In the genomic region with DNA sequence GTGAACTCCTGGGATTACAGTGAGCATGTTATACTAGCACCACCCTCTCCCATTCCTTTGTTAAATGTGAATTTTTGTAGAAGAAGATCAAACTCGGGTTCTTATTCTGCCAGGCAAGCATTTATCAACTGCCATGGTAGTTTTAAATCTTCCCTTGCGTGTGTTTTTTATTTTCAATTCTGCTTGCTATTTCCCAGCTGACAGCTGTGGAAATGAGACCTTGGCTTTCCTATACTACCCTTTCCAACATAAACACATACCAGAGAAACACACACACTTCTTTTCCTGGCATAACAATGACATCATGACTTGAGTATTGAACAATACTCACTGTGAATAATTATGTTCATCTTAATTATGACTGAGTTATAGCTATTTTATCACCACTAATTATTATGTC, we compare ENCODE assay signal across 32 mouse cellular contexts. TPM values are rescaled to one million over a fixed set of nuclear protein-coding genes. Genes with fewer than 3 reads are reported as not detected.
DNase-seq lines count a peak whose midpoint lies in the region; ATAC-seq and TF ChIP-seq lines count a peak whose summit lies in the region.
"Had no signal": no experiment of that assay in that cellular context is flagged by ENCODE, and none has a peak within 500 bp of the region (broad histone marks: within the 10 kb centered on the region; RNA-seq: fewer than 3 reads in every experiment).

No protein-coding gene starts in this region.

- no peaks in the 10 kb centered on the region for H3K36me3 ChIP-seq in heart, embryonic 12.5 days
- no peaks in the 10 kb centered on the region for H3K36me3 ChIP-seq in heart, embryonic 10.5 days
- H3K36me3 ChIP-seq in lung, postnatal 0 days (ENCODE audit: insufficient read depth, low read length): no peaks in the 10 kb centered on the region
- H3K36me3 ChIP-seq in liver, postnatal 0 days (replicated peaks; ENCODE audit: insufficient read depth, low read length): no peaks in the 10 kb centered on the region
- H3K36me3 ChIP-seq: embryonic facial prominence, embryonic 13.5 days had no signal

- H3K4me3 ChIP-seq in heart, embryonic 12.5 days: no peak overlapping the region
- no peak overlapping the region for H3K4me3 ChIP-seq in heart, embryonic 10.5 days
- no peak overlapping the region for H3K4me3 ChIP-seq in lung, postnatal 0 days (ENCODE audit: low read depth, low read length)
- no peak overlapping the region for H3K4me3 ChIP-seq in liver, postnatal 0 days (ENCODE audit: low read depth, low read length)
- H3K4me3 ChIP-seq: embryonic facial prominence, embryonic 13.5 days; heart, adult 2 months had no signal

- H3K9ac ChIP-seq in heart, embryonic 12.5 days: no peak overlapping the region
- no peak overlapping the region for H3K9ac ChIP-seq in lung, postnatal 0 days (replicated peaks; ENCODE audit: low read depth)
- H3K9ac ChIP-seq in liver, postnatal 0 days (replicated peaks): no peak overlapping the region
- H3K9ac ChIP-seq: embryonic facial prominence, embryonic 13.5 days; forebrain, postnatal 0 days; hindbrain, embryonic 14.5 days had no signal

- no peak for TF ChIP-seq CTCF in lung, postnatal 0 days (IDR thresholded peaks at IDR 0.05)
- no peak for TF ChIP-seq CTCF in liver, postnatal 0 days (IDR thresholded peaks at IDR 0.05; ENCODE audit: low read depth)

- H3K9me3 ChIP-seq in heart, embryonic 12.5 days (replicated peaks): no peaks in the 10 kb centered on the region
- no peaks in the 10 kb centered on the region for H3K9me3 ChIP-seq in heart, embryonic 10.5 days
- no peaks in the 10 kb centered on the region for H3K9me3 ChIP-seq in lung, postnatal 0 days (ENCODE audit: low read length)
- H3K9me3 ChIP-seq in liver, postnatal 0 days (ENCODE audit: low read length): no peaks in the 10 kb centered on the region
- H3K9me3 ChIP-seq: embryonic facial prominence, embryonic 13.5 days had no signal

- peak; percentile 30; the same call in 1 of the 2 replicates for TF ChIP-seq EP300 in lung, postnatal 0 days (IDR thresholded peaks at IDR 0.05)
- TF ChIP-seq EP300 in liver, postnatal 0 days (IDR thresholded peaks at IDR 0.05; ENCODE audit: low read depth): no peak

- ATAC-seq in heart, embryonic 12.5 days (ENCODE audit: insufficient number of reproducible peaks, low FRiP score): 0 out of 2 replicates have a peak, but pooled peaks have one; percentile 55
- ATAC-seq in lung, postnatal 0 days: no peak
- ATAC-seq in liver, postnatal 0 days: no peak
- ATAC-seq: forebrain, embryonic 14.5 days; forebrain, postnatal 0 days; hindbrain, postnatal 0 days; inflammation-experienced regulatory T-cells, adult 6 months; intestine, embryonic 16.5 days; Patski had no signal

- no peaks in the 10 kb centered on the region for H3K27me3 ChIP-seq in heart, embryonic 12.5 days (replicated peaks)
- H3K27me3 ChIP-seq in heart, embryonic 10.5 days (ENCODE audit: insufficient read depth, poor library complexity, severe bottlenecking): no peaks in the 10 kb centered on the region
- H3K27me3 ChIP-seq in lung, postnatal 0 days (replicated peaks; ENCODE audit: insufficient read depth, low read length): no peaks in the 10 kb centered on the region
- no peaks in the 10 kb centered on the region for H3K27me3 ChIP-seq in liver, postnatal 0 days (ENCODE audit: insufficient read depth, low read length)
- H3K27me3 ChIP-seq: embryonic facial prominence, embryonic 13.5 days; Patski had no signal

- no peak overlapping the region for H3K27ac ChIP-seq in heart, embryonic 12.5 days (ENCODE audit: poor library complexity, severe bottlenecking)
- no peak overlapping the region for H3K27ac ChIP-seq in heart, embryonic 10.5 days
- H3K27ac ChIP-seq in lung, postnatal 0 days (ENCODE audit: low read length): no peak overlapping the region
- no peak overlapping the region for H3K27ac ChIP-seq in liver, postnatal 0 days (ENCODE audit: low read depth)
- H3K27ac ChIP-seq: embryonic facial prominence, embryonic 13.5 days; heart, adult 2 months; hindbrain, embryonic 14.5 days; hindbrain, postnatal 0 days had no signal

- peaks cover 24% of the 10 kb centered on the region for H3K4me1 ChIP-seq in heart, embryonic 12.5 days (replicated peaks)
- no peaks in the 10 kb centered on the region for H3K4me1 ChIP-seq in heart, embryonic 10.5 days
- no peaks in the 10 kb centered on the region for H3K4me1 ChIP-seq in lung, postnatal 0 days (ENCODE audit: insufficient read depth, low read depth, low read length)
- H3K4me1 ChIP-seq in liver, postnatal 0 days (ENCODE audit: insufficient read depth): no peaks in the 10 kb centered on the region
- H3K4me1 ChIP-seq: embryonic facial prominence, embryonic 13.5 days had no signal

- 40% methylated on average over 2 of the region's 2 CpGs for WGBS in heart, embryonic 12.5 days
- WGBS in heart, embryonic 10.5 days: 62% methylated on average over 2 of the region's 2 CpGs
- 29% methylated on average over 2 of the region's 2 CpGs for WGBS in lung, postnatal 0 days
- 55% methylated on average over 2 of the region's 2 CpGs for WGBS in liver, postnatal 0 days (ENCODE audit: insufficient replicate concordance)

- DNase-seq in heart, embryonic 10.5 days (ENCODE audit: low spot score): no peak
- peak; percentile 39 for DNase-seq in lung, postnatal 0 days (ENCODE audit: low spot score)
- no peak for DNase-seq in lung, postnatal 10 days
- DNase-seq in NIH3T3 (ENCODE audit: low read depth): peak; percentile 72
- DNase-seq in frontal cortex, postnatal 14 days (ENCODE audit: low spot score in 2 of 2): no peak
- no peak for DNase-seq in liver, postnatal 0 days
- DNase-seq: adrenal gland, adult 2 months; adrenal gland, postnatal 14 days; cerebellum, adult 11 months; cerebellum, adult 2 months; cerebellum, adult 9-11 months; cerebellum, postnatal 25 days; forebrain, postnatal 0 days; gastrocnemius, postnatal 25 days; heart, adult 2 months; heart, postnatal 14 days; heart, postnatal 4 days had no signal

- no peak overlapping the region for H3K4me2 ChIP-seq in heart, embryonic 12.5 days
- H3K4me2 ChIP-seq in lung, postnatal 0 days (replicated peaks; ENCODE audit: low read depth, low read length): no peak overlapping the region
- no peak overlapping the region for H3K4me2 ChIP-seq in liver, postnatal 0 days (ENCODE audit: low read depth, low read length)
- H3K4me2 ChIP-seq: embryonic facial prominence, embryonic 13.5 days; heart, embryonic 11.5 days; hindbrain, embryonic 14.5 days had no signal

RNA-seq across cellular contexts. Expression of a gene that starts 14.9 kb away (rescaled TPM):
- polyA plus RNA-seq in heart, embryonic 12.5 days (2016; fragmentation: Nextera tagmentation; extraction: Ambion mirVana): not detected in 2 replicates
- not detected in 2 replicates for polyA plus RNA-seq in heart, embryonic 10.5 days (2016; fragmentation: Nextera tagmentation; extraction: Ambion mirVana)
- polyA plus RNA-seq in lung, postnatal 0 days (2015; fragmentation: Nextera tagmentation; extraction: Ambion mirVana): 0.04 and 0.13 TPM in 2 replicates
- polyA plus RNA-seq in liver, postnatal 0 days (2015; fragmentation: Nextera tagmentation; extraction: Ambion mirVana): not detected in 2 replicates
- polyA plus RNA-seq: adrenal gland, adult 2 months; cerebellum, adult 2 months; embryonic facial prominence, embryonic 13.5 days; forebrain, embryonic 11.5 days; forebrain, embryonic 14.5 days; forebrain, postnatal 0 days; frontal cortex, adult 2 months; gonadal fat pad, adult 2 months; heart, adult 2 months; heart, embryonic 11.5 days; heart, embryonic 16.5 days; hindbrain, embryonic 11.5 days; hindbrain, embryonic 14.5 days; hindbrain, postnatal 0 days; inflammation-experienced regulatory T-cells, adult 6 months; intestine, embryonic 16.5 days; Patski had no signal

RNA-seq across cellular contexts. Expression of a gene that starts 35.2 kb away (rescaled TPM):
- not detected in 2 replicates for polyA plus RNA-seq in heart, embryonic 12.5 days (2016; fragmentation: Nextera tagmentation; extraction: Ambion mirVana)
- polyA plus RNA-seq in heart, embryonic 10.5 days (2016; fragmentation: Nextera tagmentation; extraction: Ambion mirVana): not detected in 2 replicates
- polyA plus RNA-seq in lung, postnatal 0 days (2015; fragmentation: Nextera tagmentation; extraction: Ambion mirVana): 0.05 TPM in 1 of 2 replicates, not detected in the other
- polyA plus RNA-seq in liver, postnatal 0 days (2015; fragmentation: Nextera tagmentation; extraction: Ambion mirVana): not detected in 2 replicates
- polyA plus RNA-seq: adrenal gland, adult 2 months; C2C12; cerebellum, adult 2 months; embryonic facial prominence, embryonic 13.5 days; forebrain, embryonic 11.5 days; forebrain, embryonic 14.5 days; forebrain, postnatal 0 days; frontal cortex, adult 2 months; gonadal fat pad, adult 2 months; heart, adult 2 months; heart, embryonic 11.5 days; heart, embryonic 16.5 days; hindbrain, embryonic 11.5 days; hindbrain, postnatal 0 days; inflammation-experienced regulatory T-cells, adult 6 months; intestine, embryonic 16.5 days; Patski had no signal

Comparison
In these comparisons a context has a peak if more than half of its experiments do, and no peak if none do; other contexts are left out.
1. DNase-seq: peak in lung, postnatal 0 days (single experiment) and NIH3T3 (single experiment); none in heart, embryonic 10.5 days (single experiment), lung, postnatal 10 days (single experiment), frontal cortex, postnatal 14 days (0 of 2) and liver, postnatal 0 days (single experiment).